Mouse (Mus musculus) hindbrain, embryonic 10.5 days (tissue): ENCODE measurements around the gene Slain1. TPM values are rescaled to one million over a fixed set of nuclear protein-coding genes. Genes with fewer than 3 reads are reported as not detected.

Experiments
- DNase-seq: peaks from one replicate; pipeline ENCODE4 v3.0.0-alpha.2; 2017; ENCODE audit warnings: low spot score
- H3K27ac ChIP-seq: fragments of 300-500 bp; sonication (generic); 2 replicates; pipeline ENCODE4 v1.5.1; 2016; ENCODE audit warnings: mild to moderate bottlenecking, moderate library complexity
- H3K27me3 ChIP-seq: fragments of 300-500 bp; sonication (generic); 2 replicates; pipeline ENCODE4 v1.6.1; 2016; ENCODE audit warnings: mild to moderate bottlenecking; ENCODE audit not compliant: poor library complexity, insufficient read depth, severe bottlenecking
- H3K36me3 ChIP-seq: fragments of 300-500 bp; sonication (generic); 2 replicates; pipeline ENCODE4 v1.6.1; 2016; ENCODE audit warnings: mild to moderate bottlenecking, moderate library complexity
- H3K4me1 ChIP-seq: fragments of 300-500 bp; sonication (generic); replicated peaks from 2 replicates; pipeline ENCODE4 v1.6.1; 2016; ENCODE audit warnings: mild to moderate bottlenecking
- H3K4me3 ChIP-seq: fragments of 300-500 bp; sonication (generic); 2 replicates; pipeline ENCODE4 v1.5.1; 2016; ENCODE audit warnings: mild to moderate bottlenecking, moderate library complexity
- H3K9me3 ChIP-seq: fragments of 300-500 bp; sonication (generic); 2 replicates; pipeline ENCODE4 v1.6.1; 2016; ENCODE audit warnings: mild to moderate bottlenecking, moderate library complexity
- WGBS: fragments of 180-500 bp; shearing (Covaris S2); methylation state at CpG from one replicate; pipeline ENCODE4 v1.1.7; 2016; 5-methylcytosine and 5-hydroxymethylcytosine counted together
- polyA plus RNA-seq: library from polyadenylated mRNA; unstranded; fragments of >200 nt; fragmentation: Nextera tagmentation; extraction: Ambion mirVana; gene quantifications from 2 replicates; pipeline ENCODE4 v1.2.1, GENCODE M21; 2016

The Slain1 gene
- polyA plus RNA-seq, 1 experiment from 2014 or later: 13.3 TPM

GRCm38 (mm10) chr14:103680285-103680819 is 30.3 kb downstream of the Slain1 start:
- peaks cover 58% of the 10 kb centered on the region for H3K4me1 ChIP-seq
- no peaks in the 10 kb centered on the region for H3K9me3 ChIP-seq
- no peak for DNase-seq
- H3K36me3 ChIP-seq: peaks cover 4% of the 10 kb centered on the region; the same call in 1 of the 2 replicates
- 56% methylated on average over 7 of the region's 7 CpGs for WGBS
- no peaks in the 10 kb centered on the region for H3K27me3 ChIP-seq
- H3K27ac ChIP-seq: peak overlapping the region; percentile 74; the same call in 1 of the 2 replicates
- no peak overlapping the region for H3K4me3 ChIP-seq

GRCm38 (mm10) chr14:103682633-103683390 is 32.8 kb downstream of the Slain1 start:
- peaks cover 4% of the 10 kb centered on the region; the same call in 1 of the 2 replicates for H3K9me3 ChIP-seq
- 49% methylated on average over 9 of the region's 9 CpGs for WGBS
- no peaks in the 10 kb centered on the region for H3K27me3 ChIP-seq
- no peak overlapping the region for H3K27ac ChIP-seq
- peak; percentile 25 for DNase-seq
- peaks cover 26% of the 10 kb centered on the region for H3K36me3 ChIP-seq
- H3K4me3 ChIP-seq: no peak overlapping the region
- H3K4me1 ChIP-seq: peaks cover 53% of the 10 kb centered on the region

- Histone ChIP-seq H3K27me3 (no peaks in the 10 kb centered on the region), H3K4me1 (peaks cover 16% of the 10 kb centered on the region), H3K4me3 (no peak overlapping the region), H3K9me3 (peaks cover 4% of the 10 kb centered on the region; the same call in 1 of the 2 replicates), H3K27ac (no peak overlapping the region), H3K36me3 (peaks cover 48% of the 10 kb centered on the region)
- WGBS: 94% methylated on average over 2 of the region's 2 CpGs
- DNase-seq: no peak
Measured at GRCm38 (mm10) chr14:103686994-103687393, 37.0 kb downstream of the Slain1 start.

- H3K27ac ChIP-seq: no peak overlapping the region
- H3K9me3 ChIP-seq: no peaks in the 10 kb centered on the region
- 33% methylated on average over 1 of the region's 1 CpGs for WGBS
- H3K27me3 ChIP-seq: no peaks in the 10 kb centered on the region
- no peaks in the 10 kb centered on the region for H3K4me1 ChIP-seq
- DNase-seq: peak; percentile 48
- peaks cover 53% of the 10 kb centered on the region for H3K36me3 ChIP-seq
- H3K4me3 ChIP-seq: no peak overlapping the region
Measured at GRCm38 (mm10) chr14:103694295-103694694, 44.3 kb downstream of the Slain1 start.

GRCm38 (mm10) chr14:103695620-103696019 is 45.6 kb downstream of the Slain1 start:
- no peaks in the 10 kb centered on the region for H3K27me3 ChIP-seq
- no peaks in the 10 kb centered on the region for H3K4me1 ChIP-seq
- no peak overlapping the region for H3K4me3 ChIP-seq
- no peak overlapping the region for H3K27ac ChIP-seq
- H3K9me3 ChIP-seq: no peaks in the 10 kb centered on the region
- peaks cover 58% of the 10 kb centered on the region for H3K36me3 ChIP-seq
- WGBS: 79% methylated on average over 3 of the region's 3 CpGs
- DNase-seq: no peak

GRCm38 (mm10) chr14:103697101-103697500 is 47.1 kb downstream of the Slain1 start:
- Histone ChIP-seq H3K27ac (no peak overlapping the region), H3K9me3 (no peaks in the 10 kb centered on the region), H3K27me3 (no peaks in the 10 kb centered on the region), H3K36me3 (peaks cover 68% of the 10 kb centered on the region), H3K4me3 (no peak overlapping the region), H3K4me1 (no peaks in the 10 kb centered on the region)
- no peak for DNase-seq
- WGBS: 95% methylated on average over 7 of the region's 7 CpGs

GRCm38 (mm10) chr14:103699308-103699707 is 49.3 kb downstream of the Slain1 start:
- Histone ChIP-seq H3K36me3 (peaks cover 88% of the 10 kb centered on the region), H3K27me3 (no peaks in the 10 kb centered on the region), H3K4me1 (no peaks in the 10 kb centered on the region), H3K4me3 (no peak overlapping the region), H3K27ac (no peak overlapping the region), H3K9me3 (no peaks in the 10 kb centered on the region)
- WGBS: 99% methylated on average over 6 of the region's 6 CpGs
- no peak for DNase-seq

- Histone ChIP-seq H3K9me3 (no peaks in the 10 kb centered on the region), H3K36me3 (peaks cover 89% of the 10 kb centered on the region), H3K4me1 (no peaks in the 10 kb centered on the region), H3K4me3 (no peak overlapping the region), H3K27me3 (no peaks in the 10 kb centered on the region), H3K27ac (no peak overlapping the region)
- no peak for DNase-seq
- 93% methylated on average over 18 of the region's 18 CpGs for WGBS
Measured at GRCm38 (mm10) chr14:103702516-103702915, 52.5 kb downstream of the Slain1 start.

GRCm38 (mm10) chr14:103704771-103705170 is 54.7 kb downstream of the Slain1 start:
- H3K9me3 ChIP-seq: no peaks in the 10 kb centered on the region
- H3K27ac ChIP-seq: no peak overlapping the region
- H3K36me3 ChIP-seq: peaks cover 73% of the 10 kb centered on the region
- no peak overlapping the region for H3K4me3 ChIP-seq
- no peak for DNase-seq
- H3K4me1 ChIP-seq: no peaks in the 10 kb centered on the region
- 91% methylated on average over 13 of the region's 13 CpGs for WGBS
- no peaks in the 10 kb centered on the region for H3K27me3 ChIP-seq

GRCm38 (mm10) chr14:103706347-103706746 is 56.3 kb downstream of the Slain1 start:
- 94% methylated on average over 6 of the region's 6 CpGs for WGBS
- no peaks in the 10 kb centered on the region for H3K9me3 ChIP-seq
- no peaks in the 10 kb centered on the region for H3K4me1 ChIP-seq
- no peaks in the 10 kb centered on the region for H3K27me3 ChIP-seq
- H3K27ac ChIP-seq: no peak overlapping the region
- no peak for DNase-seq
- H3K36me3 ChIP-seq: peaks cover 66% of the 10 kb centered on the region
- no peak overlapping the region for H3K4me3 ChIP-seq

GRCm38 (mm10) chr14:103708601-103709000 is 58.6 kb downstream of the Slain1 start:
- no peak for DNase-seq
- H3K27ac ChIP-seq: no peak overlapping the region
- peaks cover 53% of the 10 kb centered on the region for H3K36me3 ChIP-seq
- no peaks in the 10 kb centered on the region for H3K4me1 ChIP-seq
- no peak overlapping the region for H3K4me3 ChIP-seq
- no peaks in the 10 kb centered on the region for H3K27me3 ChIP-seq
- no peaks in the 10 kb centered on the region for H3K9me3 ChIP-seq
- 76% methylated on average over 2 of the region's 2 CpGs for WGBS

- H3K27ac ChIP-seq: no peak overlapping the region
- no peaks in the 10 kb centered on the region for H3K4me1 ChIP-seq
- no peaks in the 10 kb centered on the region for H3K27me3 ChIP-seq
- no peak overlapping the region for H3K4me3 ChIP-seq
- peaks cover 46% of the 10 kb centered on the region for H3K36me3 ChIP-seq
- no peaks in the 10 kb centered on the region for H3K9me3 ChIP-seq
- DNase-seq: no peak
- 91% methylated on average over 11 of the region's 11 CpGs for WGBS
Measured at GRCm38 (mm10) chr14:103709261-103709660, 59.2 kb downstream of the Slain1 start.

- 88% methylated on average over 5 of the region's 5 CpGs for whole genome bisulfite sequencing
- no peak for DNase-seq
- Histone ChIP-seq H3K27me3 (no peaks in the 10 kb centered on the region), H3K27ac (no peak overlapping the region), H3K9me3 (no peaks in the 10 kb centered on the region), H3K4me1 (no peaks in the 10 kb centered on the region), H3K4me3 (no peak overlapping the region), H3K36me3 (peaks cover 20% of the 10 kb centered on the region)
Measured at GRCm38 (mm10) chr14:103712986-103713385, 63.0 kb downstream of the Slain1 start.
